Mouse (Mus musculus): ENCODE data around the gene Gfod1. TPM values are rescaled to one million over a fixed set of nuclear protein-coding genes. Genes with fewer than 3 reads are reported as not detected.
A peak's percentile ranks its signal among the peaks of the same experiment; 100 is the strongest.

Gfod1 gene
- total RNA-seq, 1 experiment from 2014 or later, result 7.4 TPM

DNA sequence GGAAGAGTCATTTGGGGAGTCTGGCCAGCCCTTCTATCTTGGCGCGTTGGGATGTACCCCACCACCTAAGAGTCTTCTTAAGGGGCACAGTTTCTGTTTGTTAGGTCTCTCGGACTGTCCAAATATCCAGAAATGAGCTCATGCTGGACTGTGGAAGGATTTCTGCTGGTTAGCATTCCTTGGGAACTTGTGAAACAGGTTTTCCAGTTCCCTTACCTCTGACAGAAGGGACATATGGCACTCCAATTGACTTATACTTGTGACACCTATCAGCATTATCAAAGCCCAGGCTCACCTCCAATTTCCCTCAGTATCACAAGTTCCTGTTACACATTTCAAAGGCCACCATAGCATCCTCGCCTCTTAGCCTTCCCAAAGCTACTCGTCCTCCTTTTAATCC is 93.0 kb downstream of the Gfod1 start:
- ATAC-seq (replicated peaks; ENCODE audit: low read depth, poor library complexity, severe bottlenecking), result no peak

DNA sequence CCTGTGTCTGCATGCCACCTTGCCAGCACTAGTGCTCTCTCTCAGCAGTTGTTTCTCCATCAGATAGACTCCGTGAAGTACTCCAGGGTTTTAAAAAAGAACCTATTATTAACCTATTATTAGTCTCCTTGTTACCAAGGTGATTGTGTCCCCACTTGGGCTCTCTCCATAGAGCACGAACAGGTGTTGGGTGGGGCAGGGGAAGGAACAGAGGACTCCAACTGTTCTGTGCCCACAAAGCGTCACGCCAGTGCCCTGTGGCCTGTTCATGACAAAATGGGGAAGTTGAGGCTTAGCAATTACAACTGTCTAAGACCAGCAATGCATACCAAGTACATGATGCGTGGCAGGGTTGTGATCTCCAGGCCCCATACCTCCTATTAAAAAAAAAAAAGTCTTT is 94.4 kb downstream of the Gfod1 start:
- peak; percentile 81 for ATAC-seq (replicated peaks; ENCODE audit: low read depth, poor library complexity, severe bottlenecking)

DNA sequence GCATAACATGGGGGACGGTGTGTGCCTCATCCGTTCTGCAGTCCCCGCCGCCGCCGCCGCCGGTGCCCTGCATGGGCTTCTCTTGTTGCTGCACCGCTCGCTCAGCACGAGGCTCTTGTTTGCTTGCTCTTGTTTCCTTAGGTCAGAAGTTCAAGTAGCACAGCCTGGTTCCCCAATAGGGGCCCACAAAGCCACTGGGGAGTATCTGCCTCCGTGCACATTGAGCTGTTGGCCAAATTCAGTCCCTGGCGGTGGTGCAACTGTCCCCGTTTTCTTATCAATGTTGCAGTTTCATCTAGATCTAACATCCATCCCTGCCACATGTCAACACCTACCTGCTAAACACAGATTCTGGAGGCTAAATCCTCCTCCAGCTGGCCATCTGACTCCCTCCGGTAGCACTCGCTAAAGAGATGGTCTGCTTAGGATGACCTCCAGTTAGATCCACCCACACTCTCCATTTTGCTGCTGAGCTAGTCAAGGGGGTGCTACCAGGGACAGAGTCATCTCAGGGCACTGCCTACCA is 95.0 kb downstream of the Gfod1 start:
- ATAC-seq (replicated peaks; ENCODE audit: low read depth, poor library complexity, severe bottlenecking), result peak; percentile 66

DNA sequence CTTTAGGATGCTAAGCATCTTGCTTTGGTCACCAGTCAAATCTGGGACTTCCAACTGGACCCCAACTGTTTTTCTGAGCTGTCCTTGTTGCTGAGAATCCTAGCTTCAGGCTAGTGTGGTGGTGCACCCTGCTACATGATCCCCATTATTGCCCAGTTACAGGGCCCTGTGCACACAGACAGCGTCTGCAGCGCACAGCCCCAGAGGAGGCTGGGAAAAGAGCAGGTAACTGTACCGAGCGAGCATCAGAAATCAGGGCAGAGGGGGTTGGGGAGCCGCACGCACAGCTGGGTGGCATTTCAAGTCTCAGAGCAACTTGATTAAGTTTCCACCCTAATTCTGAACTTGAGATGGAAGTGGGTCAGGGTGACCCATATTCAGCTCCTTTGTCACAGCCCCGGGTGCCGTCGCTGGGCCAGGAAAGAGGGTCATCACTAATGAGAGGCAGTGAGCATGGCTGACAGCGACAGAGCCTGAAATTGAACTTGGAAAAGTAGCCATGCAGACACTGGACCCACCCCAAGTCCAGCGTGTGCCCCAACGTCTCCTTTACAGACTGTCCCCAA is 97.8 kb downstream of the Gfod1 start:
- ATAC-seq (replicated peaks; ENCODE audit: low read depth, poor library complexity, severe bottlenecking), result no peak

DNA sequence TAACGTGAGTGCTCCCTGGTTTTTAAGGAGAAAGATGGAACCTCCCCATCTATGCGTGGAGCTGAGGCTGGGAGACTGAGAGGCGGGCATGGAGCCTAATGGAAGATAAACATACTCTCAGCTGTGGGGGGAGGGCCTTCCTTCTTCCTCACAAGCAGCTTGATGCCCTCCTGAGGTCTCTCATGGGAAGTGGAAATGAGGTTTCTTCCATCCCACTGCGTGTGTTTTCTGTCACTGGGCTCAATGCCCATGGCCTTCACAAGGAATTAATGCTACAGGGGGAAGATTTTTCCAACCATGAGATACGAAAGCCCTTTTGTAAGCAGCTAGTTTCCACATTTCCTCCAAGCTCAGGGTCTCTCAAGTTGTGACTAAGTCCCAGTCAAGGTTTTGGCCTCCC is 100.3 kb downstream of the Gfod1 start:
- ATAC-seq (replicated peaks; ENCODE audit: low read depth, poor library complexity, severe bottlenecking), result no peak

DNA sequence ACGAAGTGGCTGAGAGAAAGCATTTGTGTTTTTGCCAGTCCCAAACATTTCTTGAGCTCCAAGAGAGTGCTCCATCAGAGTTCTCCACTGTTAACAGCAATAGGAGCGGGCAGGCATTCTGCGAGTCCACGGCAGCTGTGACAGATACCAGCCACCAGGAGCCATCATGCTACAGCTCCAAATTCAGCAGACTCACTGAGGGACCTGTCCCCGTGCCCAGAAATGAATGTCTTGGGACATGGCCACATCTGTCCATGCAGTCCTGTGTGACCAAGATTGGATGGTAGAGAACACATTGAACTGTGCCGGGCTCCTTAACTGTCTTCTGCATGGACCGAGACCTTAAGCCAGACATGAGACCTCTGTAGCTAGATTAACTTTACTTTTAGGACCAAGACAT is 100.7 kb downstream of the Gfod1 start:
- ATAC-seq (replicated peaks; ENCODE audit: low read depth, poor library complexity, severe bottlenecking), result no peak

DNA sequence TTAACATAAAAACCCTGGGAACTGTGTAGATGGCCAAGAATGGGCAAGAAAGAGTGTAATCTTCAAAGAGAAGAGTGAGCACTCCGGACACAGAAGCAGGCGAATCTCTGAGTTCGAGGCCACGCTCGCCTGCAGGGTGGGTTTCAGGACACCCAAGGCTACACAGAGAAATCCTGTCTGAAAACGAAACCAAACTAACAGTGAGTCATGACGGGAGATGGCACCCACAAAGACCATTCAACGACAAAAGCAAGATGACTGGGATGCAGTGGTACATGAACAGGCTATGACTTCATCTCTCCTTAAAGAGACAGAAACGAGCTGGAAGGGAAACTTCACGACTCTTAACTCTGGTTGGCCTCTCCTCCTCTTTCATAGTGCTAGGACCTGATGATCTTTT is 101.6 kb downstream of the Gfod1 start:
- ATAC-seq (replicated peaks; ENCODE audit: low read depth, poor library complexity, severe bottlenecking), result no peak

DNA sequence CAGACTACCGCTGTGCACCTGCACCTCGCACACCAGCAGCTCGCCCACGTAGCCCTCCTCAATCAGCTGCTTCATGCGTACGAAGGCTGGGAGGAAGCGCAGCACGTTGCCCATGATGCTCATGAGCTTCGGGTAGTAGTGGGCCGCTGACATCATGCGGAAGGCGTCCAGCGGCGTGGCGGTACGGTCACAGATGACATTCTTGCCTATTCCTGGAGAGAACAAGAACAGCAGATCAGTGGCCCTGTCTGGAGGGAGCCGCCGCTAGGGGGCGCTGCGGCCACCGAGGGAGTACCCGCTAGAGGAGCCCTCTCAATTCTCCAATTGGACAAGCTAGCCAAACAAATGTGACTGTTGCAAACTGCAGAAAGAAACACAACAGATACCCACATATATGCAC is 102.9 kb downstream of the Gfod1 start:
- ATAC-seq (replicated peaks; ENCODE audit: low read depth, poor library complexity, severe bottlenecking), result no peak

DNA sequence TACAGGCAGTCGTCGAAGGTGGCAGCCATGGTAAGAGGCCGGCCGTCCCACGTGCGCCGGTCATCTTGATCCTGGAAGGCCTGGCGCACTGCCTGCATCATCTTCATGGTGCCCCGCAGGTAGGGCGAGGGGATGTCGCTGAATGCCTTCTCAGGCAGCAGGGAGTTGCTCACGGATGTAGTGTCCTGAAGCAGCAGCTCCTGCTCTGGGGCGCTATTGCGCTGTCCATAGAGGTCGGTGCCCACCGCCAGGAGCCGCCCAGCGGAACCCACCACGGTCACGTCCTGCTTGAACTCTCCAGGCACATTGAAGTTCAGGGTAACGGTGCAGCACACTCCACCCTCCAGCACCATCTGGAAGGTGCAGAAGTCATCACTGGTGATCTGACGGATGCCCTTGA is 103.5 kb downstream of the Gfod1 start:
- no peak for ATAC-seq (replicated peaks; ENCODE audit: low read depth, poor library complexity, severe bottlenecking)

DNA sequence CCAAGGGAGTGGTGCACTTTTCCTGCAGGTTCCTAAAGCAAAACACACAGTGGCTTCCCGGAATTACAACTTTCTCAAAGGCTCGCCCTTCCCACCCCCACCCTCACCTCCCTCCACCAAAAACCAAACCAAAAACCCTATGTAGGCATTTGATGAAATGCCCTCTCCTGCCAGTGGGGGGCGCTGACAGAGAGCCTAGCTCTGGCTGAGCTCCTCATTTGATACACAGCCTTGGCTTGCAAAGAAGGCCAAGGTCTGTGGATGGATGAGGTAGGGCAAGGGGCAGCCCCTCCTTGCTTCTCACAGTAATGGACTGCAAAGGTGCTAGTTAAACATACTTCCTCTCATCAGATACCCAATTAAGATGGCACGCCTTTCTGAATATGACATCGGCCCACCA is 104.2 kb downstream of the Gfod1 start:
- peak; percentile 23; the same call in 1 of the 2 replicates for ATAC-seq (replicated peaks; ENCODE audit: low read depth, poor library complexity, severe bottlenecking)

DNA sequence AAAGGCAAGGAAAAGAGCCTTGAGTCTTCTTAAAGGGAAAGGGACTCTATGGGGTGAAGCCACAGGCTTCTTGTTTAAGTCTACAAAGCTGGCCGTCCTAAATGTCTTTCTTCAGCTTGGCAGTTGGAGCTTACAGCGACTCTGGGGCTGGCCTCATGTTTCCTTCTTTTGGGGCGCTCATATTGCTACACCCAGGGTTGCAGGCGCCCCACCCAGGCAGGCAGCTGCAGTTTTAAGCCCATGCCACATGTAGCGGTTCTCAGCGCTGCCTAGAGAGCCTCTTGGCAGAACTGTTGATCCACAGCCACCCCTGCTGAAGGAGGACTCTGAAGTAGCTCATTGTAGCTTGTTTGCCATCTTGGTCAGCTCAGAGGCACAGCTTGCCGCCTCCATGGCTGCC is 104.7 kb downstream of the Gfod1 start:
- no peak for ATAC-seq (replicated peaks; ENCODE audit: low read depth, poor library complexity, severe bottlenecking)

DNA sequence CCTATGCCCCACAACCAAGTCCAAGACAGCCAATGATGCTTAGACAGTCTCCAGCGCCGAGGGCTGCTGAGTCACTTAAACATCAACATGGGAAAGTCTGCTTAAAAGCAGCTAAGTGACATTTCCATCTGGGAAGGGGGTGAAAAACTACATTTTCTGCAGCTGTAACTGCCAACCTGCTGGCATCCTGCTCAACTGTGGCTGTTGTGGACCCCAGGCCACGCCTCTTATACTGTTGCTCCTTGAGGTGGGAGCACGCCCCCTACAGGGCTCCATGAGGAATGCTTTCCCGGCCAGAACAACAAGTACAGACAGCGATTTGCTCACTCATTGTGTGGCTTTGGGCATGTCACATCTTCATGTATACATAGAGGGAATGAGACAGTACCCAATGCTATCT is 106.8 kb downstream of the Gfod1 start:
- no peak for ATAC-seq (replicated peaks; ENCODE audit: low read depth, poor library complexity, severe bottlenecking)

DNA sequence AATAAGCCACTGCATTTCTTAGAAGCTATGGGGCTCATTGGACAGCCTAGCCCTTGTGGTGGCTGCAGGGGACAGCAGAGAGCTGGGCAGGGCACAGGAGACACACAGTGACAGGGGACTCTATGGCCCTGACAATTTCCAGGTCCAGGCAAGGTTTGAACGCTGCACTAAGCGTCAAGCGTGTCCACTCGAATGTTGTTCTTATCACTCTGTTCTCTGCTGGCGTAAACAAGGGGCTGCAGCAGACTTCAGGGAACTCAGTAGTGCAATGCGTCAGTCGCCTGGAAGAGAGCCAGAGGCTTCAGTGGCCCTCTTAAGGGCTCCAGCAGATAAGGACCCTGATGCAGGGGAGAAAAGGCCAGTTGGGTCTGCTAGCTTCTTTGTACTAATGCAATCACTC is 108.0 kb downstream of the Gfod1 start:
- 0 out of 2 replicates have a peak, but pooled peaks have one; percentile 3 for ATAC-seq (replicated peaks; ENCODE audit: low read depth, poor library complexity, severe bottlenecking)

DNA sequence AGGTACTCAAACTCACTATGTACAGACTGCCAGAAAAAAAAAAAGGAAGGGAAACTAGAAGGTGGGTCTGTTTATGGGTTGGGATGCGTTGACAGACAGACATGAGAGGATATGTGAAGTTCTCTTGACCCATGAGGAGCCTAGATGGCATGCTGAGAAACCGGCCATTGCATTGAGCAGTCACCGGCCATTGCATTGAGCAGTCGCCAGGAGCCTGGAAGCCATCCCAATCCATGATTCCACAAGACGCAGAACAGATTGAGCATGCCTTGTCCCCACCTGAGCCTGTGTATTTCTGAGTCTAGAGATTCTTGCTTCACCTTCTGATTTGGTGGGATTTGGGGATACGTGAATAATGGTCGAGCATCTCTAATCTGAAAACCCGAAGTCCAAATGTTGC is 110.0 kb downstream of the Gfod1 start:
- ATAC-seq (replicated peaks; ENCODE audit: low read depth, poor library complexity, severe bottlenecking), result no peak

DNA sequence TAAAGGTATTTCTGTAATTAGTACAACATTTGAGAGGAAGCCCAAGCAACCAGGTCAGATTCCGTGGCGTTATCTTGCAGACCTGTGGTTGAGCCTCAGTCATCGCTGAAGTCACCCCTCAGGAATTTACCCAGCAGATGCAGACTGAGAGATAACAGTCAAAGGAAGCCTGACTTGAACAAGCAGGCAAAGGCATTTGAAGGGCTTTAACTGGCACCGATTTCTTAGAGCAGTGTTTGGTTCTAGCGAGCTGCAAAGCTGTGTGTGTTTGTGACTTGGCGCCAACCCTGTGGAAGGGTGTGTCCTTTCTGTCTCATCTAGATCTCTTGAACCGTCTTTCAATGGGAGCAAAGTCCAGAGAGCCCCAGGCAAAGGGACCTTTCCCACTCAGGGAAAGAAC is 110.7 kb downstream of the Gfod1 start:
- ATAC-seq (replicated peaks; ENCODE audit: low read depth, poor library complexity, severe bottlenecking), result peak; percentile 73

DNA sequence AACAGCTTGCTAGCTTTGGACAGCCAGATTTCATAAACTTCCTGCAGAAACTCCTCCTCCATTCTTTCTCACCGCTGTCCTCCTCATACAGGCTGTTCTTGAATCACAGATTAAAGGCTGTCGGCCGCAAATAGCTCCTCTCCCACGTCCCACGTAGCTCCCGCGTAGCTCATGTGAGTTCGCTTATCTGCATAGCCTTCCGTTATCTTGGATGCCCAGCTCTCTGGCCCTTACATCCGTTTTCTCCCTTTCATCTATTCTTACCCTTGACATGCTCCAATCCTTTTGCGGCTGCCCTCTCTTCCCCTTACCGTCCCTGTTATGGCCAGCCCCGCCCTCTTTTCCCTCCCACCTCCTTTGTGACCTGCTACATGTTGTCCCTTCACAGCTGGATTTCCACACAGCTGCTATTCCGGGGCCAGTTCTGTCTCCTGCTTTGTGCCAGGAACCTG is 112.2 kb downstream of the Gfod1 start:
- ATAC-seq (replicated peaks; ENCODE audit: low read depth, poor library complexity, severe bottlenecking), result peak; percentile 76

DNA sequence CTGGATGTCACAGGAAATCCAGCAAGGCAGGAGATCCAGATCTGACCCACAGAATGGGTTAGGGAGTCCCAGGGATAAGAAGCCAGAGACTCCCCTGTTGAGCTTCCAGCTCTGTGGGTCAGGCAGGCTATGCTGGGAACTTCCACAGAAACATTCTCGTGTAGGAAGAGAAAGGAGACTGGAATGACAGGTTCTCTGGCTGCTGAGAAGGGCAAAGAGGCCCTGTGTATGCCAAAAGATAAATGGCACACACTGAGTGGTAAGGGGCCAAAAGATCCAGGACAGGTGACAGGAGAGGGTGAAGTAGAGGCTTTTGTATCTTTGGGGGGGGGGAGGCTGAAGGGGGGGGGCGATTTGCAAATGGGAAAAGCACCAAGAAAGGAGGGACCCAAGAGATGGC is 112.7 kb downstream of the Gfod1 start:
- ATAC-seq (replicated peaks; ENCODE audit: low read depth, poor library complexity, severe bottlenecking), result no peak

DNA sequence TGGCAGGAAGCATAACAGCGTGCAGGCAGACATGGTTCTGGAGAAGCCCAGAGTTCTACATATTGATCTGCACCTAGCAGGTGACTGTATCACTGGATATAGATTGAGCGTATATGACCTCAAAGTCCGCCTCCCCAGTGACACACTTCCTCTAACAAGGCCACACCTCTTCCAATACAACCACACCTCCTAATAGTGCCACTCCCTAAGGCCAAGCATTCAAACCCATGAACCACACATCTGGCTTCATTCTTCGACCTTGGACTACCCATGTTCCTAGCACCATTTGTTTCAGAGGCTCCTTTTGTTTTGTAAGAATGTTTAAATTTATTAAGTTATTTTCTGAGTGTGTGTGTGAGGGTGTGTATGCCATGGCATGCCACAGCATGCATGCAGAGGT is 116.2 kb downstream of the Gfod1 start:
- no peak for ATAC-seq (replicated peaks; ENCODE audit: low read depth, poor library complexity, severe bottlenecking)

DNA sequence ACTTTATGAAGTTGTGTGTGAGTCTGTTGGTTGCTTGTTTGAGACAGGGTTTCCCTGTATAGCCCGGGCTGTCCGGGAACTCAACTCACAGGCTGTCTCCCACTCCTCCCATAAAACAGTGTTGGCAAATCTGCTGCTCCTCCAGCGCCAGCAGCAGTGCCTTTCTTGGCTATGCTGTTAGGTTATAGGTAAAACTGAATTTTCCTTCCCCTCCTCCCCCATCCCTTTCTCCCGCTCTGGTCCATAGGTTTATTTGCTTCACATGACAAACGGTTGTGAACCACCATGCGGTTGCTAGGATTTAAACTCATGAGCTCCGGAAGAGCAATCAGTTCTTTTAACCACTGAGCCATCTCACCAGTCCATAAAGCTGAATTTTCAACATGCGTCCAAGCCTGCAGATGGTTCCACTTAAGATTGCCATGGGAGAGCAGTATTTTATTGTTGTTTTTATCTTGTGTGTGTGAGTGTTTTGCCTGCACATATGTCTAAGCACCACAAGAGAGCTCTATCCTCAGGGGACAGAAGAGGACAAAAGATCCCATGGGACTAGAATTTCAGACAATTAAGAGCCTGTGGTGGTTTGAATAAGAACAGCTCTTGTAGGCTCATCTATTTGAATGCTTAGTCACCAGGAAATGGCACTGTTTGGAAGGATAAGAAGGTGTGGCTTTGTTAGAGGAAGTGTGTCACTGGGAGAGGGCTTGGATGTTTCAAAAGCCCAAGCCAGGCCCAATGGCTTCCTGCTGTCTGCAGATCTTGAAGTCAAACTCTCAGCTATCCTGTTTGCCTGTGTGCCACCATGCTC is 120.5 kb downstream of the Gfod1 start:
- ATAC-seq (replicated peaks; ENCODE audit: low read depth, poor library complexity, severe bottlenecking), result 0 out of 2 replicates have a peak, but pooled peaks have one; percentile 1

DNA sequence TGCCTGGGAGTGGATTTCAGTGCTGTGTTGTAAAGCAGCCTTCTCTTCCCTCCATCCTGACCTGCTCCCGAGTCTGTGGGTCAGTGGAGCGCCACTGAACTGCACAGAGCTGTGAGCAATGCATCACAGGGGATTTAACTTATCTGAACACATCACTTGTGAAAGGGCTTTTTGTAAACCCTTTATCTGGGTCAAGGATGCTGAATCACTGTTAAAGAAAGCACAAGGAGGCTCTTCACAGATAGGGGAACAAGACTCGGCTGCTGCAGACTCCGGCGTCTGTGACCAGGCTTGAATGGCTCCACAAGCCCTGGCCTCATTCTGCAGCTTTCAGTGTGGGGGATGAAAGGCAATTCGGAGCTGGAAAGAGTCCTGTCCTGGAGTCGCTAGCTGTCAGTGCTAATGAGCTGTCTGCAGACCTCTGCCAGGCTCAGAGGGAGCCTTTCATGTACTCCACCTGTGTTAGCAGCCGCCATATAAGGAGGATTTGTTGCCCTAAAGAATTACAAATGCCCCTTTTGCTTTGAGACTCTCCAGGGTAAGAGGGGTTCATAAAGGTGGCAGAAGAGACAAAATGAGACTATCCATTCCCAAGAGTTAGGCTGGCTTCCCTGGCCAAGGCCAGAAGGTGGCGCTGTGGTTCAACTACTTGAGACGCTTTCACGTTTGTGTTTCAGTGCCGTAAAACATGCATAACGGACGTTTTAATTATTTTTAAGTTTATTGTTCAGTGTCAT is 121.3 kb downstream of the Gfod1 start:
- ATAC-seq (replicated peaks; ENCODE audit: low read depth, poor library complexity, severe bottlenecking), result peak; percentile 63

DNA sequence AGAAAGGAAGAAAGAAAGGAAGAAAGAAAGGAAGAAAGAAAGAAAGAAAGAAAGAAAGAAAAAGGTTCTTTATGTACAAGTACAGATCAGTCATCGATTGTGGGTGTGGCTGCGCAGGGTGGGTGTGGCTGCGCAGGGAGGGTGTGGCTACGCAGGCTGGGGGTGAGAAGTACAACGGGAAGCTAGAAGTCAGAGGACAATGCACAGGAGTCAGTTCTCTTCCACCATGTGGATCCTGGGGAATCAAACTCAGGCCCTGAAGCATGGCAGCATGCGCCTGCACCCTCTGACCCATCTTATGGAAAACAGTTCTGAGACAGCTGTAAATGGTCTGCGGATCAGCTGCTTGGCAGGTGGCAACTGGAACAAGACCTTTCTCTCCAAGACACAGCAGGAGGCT is 122.9 kb downstream of the Gfod1 start:
- ATAC-seq (replicated peaks; ENCODE audit: low read depth, poor library complexity, severe bottlenecking), result no peak

All from common myeloid progenitor, adult 5-6 weeks (primary cell).